Mouse (Mus musculus) adrenal gland, adult (tissue): ENCODE data around the gene Mpdu1.
"Not testable (repeated sequence)": the region's sequence is repeated elsewhere in the genome, so short reads cannot be mapped to it uniquely, and the experiment has no call there.

Source experiments
- DNase-seq, 2 experiments: peaks; one replicate each; pipeline ENCODE4 v3.0.0; 2022 to 2023; ENCODE audit warnings: low spot score in 1 of 2; ENCODE audit not compliant: inconsistent age in 2 of 2

Mpdu1 gene

DNA sequence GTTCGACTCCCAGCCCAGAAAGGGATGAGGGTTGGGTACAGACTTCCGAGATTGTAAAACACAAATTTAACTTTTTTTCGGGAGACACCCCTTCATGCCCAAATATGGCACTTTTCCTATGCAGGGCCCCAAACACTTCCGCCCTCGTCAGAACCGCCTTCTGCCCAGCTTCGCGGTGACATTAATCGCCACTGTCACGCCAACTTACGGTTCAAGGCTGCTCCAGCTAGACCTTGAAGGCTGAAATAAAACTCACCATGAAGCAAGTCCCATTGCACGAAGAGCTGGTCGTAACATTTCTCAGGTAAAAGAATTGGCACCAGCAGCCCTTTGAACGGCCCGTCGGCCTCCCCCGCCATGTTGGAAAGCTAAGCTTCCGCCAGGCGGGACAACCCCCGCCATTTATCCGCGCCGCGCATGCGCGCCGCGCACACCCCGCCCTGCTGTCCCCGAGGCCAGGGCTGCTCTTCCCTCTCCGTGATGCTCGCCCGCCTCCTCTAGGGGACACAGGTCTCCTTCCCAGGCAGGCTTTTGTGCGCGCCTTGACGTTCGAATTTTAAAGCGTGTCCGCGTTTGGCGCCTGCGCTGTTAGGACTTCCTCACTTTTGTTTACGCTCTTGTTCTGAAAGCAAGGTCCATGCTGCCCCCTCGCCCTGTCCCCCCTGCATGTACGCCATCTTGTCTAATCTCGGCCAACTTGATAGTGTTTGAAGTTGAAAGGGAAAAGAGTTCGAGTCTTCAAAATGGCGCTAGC lies at the start of gene Mpdu1:
Gene Mpdu1 (minus strand): TSS at position 430 of the 754 bp plus-strand sequence.
- DNase-seq: peak; percentile 97 to 98

DNA sequence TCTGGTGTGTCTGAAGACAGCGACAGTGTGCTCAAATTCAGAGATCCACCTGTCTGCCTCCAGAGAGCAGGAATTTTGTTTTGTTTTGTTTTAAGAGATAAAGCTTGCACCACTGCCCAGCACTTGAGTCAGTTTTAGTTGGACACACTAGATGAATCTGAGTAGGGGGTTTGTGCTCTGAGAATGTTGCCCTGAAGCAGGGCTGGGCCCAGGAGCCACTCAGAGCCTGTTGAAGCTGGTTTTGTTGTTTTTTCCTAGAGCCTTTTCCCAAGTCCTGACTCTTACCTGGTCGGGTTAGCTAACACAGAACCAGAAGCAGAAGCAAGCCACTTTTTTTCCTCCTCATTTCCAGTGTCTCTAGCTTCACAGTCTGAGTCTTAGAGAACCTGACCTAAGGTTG lies 48.6 kb upstream of the Mpdu1 start:
- DNase-seq: no peak

DNA sequence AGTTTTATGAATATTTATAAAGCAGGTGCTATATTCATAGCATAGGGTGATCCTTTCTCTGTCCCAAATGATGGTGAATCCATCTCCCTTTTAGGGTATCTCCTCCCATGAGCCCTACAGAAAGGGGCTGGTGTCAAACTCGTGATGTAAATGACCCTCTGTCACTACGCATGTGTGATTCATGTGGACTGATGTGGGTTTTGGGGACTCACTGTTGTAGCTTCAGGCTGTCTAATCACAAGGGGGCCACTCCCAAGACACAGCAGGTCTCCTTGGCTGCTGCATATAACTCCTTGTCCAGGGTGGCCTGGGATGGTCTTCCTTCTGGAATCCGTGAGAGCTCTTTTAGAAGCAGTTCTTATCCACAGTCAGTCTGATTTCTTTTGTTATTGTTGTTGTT lies 48.0 kb upstream of the Mpdu1 start:
- DNase-seq: no peak

DNA sequence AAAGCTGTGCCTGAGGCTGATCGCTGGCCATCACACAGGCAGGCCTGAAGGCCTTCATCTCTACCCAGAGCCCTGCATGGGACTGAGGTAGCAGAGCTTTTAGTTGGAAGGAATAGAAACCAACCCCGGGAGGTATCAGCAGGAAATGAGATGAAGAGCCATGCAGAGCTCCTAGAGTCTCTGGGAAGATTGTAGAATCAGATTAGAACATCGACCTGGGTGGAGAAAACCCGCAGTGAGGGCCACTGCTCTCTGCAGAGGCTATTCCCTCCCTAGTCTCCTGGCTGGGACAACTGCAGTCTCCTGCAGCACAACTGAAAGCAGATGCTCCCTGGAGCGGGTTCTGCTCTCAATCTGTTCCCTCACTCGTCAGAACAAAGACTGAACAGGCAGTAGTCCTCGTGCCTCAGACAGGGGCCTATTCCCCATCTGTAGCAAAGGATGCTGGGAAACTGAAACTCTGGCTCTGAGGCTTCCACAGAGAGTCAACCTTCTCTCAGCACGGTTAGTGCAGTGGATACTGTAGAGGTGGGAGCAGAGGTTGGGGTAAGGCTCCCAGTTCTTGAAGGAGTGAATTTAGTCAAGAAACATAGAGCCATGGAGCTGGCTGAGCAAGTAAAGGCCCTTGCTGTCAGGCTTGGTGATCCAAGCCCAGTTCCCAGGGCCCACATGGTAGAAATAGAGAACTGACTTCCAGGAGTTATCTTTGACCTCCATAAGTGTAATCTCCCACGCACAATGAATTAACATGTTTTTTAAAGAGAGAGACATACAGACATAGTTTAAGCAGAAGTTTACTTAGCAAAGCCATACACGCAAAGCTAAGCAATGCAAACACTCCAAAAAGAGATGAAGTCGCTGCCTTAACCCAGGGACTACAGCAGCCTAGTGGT lies 47.4 kb upstream of the Mpdu1 start:
- no peak for DNase-seq

DNA sequence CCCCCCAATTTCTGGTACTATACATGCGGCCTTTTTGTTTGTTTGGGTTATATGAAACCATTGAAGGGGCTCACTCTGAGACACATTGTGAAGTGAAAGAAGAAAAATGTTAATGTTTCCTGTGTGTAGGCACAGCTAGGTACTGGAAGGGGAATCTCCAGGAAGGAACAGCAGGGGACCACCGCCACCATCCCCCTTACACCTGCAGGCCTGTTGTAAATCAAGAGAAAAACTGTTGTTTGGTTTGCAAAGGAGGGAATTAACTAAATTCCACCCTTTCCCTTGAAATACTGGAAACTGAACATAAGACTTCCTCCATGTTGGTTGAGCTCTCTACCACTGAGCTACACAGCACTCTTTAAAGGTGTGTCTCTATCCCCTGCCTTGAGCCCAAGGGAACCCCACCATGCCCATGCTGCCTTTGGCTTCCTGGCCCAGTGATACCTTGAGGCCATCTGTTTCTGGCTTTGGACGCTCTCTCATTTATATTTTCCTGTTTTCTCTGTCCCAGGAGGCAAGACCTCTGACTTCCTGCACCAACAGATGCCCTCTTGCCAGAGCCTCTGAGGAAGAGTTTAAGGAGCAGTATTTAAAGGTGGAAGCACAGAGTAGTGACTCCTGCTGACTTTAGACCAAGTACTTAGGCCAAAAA lies 46.3 kb upstream of the Mpdu1 start:
- DNase-seq: no peak

DNA sequence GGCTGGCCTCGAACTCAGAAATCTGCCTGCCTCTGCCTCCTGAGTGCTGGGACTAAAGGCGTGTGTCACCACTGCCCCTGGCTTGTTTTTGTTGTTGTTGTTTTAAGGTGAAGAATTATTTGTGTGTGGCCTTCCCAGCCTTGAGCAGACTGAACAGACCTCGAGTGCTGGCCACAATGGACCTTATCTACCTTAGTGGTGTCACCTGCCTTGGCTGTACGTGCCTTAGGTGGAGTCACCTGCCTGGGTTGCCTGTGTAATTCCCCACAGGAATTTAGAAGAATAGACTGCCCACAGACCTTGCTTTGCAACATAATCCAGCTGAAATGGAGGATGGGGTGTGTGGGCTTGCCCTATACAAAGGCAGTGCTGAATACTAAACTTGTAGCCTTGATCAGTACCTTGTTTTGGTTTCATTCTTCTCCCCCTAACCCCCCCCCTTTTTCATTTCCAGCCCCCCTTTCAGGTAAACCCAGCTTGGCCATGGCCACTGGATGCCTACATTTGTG lies 45.5 kb upstream of the Mpdu1 start:
- no peak for DNase-seq

DNA sequence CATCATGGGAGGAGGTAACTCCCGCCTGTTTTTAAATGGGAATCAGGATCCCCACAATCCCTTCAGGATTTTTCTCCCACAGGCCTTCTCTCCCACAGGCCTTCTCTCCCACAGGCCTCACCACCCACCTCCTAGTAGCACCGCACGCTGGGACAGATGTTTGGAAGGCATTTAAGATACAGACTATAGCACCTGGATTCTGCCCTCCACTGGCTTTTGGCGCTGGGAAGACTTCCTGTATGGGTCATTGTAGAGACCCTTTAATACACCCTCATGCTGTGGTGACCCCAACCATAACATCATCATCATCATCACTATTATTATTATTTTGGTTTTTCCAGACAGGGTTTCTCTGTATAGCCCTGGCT lies 45.0 kb upstream of the Mpdu1 start:
- DNase-seq: no peak

DNA sequence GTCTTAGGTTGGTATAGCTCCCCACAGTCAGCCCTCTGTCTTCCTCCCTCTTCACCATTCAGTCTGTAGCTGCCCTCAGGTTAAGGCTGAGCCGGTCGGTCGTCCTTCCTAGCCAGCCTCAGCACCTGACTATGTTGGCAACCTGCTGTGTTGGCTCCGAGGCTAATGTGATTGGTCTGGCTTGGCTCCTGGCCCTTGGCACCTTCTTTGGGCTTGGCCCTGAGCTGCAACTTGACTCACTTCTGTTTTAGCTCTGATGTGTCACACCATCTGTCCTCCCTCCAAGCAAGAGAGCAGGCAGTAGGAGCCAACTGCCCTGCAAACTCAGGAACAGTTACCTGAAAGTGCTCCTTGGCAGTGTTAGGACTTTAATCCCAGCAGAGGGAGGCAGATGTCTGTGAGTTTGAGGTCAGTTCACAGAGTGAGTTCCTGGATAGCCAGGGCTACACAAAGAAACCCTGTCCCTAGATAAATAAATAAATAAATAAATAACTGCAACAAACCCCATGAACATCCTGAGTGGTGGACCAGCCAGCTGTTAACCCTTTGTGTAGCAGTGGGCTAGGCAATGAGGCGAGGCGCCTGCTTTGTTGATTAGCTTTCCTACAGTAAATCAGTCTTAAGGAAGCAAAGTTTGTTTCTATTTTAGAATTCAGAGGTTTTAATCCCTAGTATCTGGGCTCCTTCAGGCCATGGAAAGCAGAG lies 44.5 kb upstream of the Mpdu1 start:
- peak; percentile 89 to 95 for DNase-seq

DNA sequence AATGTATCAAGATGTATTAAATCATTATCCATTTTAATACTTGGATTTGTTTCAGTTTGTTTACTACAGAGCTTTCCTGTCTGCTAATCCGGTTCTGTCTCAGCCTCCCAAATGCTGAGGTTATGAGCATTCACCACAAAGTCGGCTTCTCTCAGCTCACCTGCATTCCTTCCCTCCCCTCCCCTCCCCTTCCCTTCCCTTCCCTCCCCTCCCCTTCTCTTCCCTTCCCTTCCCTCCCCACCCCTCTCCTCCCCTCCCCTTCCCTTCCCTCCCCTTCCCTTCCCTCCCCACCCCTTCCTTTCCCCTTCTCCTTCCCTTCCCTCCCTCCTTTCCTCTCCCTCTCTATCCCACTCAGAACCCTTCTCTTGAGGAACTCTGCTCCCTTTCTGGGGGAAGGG lies 42.2 kb upstream of the Mpdu1 start:
- DNase-seq: no peak

DNA sequence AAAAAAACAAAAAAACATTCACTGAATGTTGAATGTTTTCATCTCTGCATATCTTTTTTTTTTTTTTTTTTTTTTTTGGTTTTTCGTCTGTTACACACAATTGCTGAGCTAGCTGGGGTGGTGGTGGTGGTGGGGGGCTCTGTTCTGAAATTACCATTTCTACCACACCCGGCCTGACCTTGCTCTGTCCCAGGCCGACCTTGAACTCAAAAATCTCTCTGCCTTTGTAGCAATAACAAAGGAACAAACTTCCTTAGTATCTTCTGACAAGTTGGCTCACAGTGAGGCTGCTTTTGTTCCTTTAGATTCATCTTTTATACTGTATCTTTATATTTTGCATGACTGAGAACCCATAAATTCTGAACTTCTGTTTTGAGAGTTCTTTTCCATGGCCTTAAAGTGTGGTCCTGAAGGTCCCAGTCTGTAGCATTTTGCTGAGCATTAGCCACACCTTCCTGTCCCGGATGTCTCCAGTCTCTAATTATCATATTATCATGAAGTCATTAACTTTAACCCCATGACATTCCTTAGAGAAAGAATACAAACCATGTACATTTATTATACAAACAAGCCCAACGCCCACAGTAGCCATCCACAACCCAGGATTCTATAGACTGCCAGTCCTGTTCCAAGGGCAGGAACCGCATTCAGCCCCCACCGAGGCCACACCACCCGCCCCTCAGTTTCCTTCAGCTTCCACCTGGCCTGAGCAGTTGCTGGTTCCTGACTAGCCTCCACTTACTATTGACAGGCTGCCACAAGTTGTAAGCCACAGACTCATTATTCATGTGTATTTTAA lies 41.6 kb upstream of the Mpdu1 start:
- no peak for DNase-seq

DNA sequence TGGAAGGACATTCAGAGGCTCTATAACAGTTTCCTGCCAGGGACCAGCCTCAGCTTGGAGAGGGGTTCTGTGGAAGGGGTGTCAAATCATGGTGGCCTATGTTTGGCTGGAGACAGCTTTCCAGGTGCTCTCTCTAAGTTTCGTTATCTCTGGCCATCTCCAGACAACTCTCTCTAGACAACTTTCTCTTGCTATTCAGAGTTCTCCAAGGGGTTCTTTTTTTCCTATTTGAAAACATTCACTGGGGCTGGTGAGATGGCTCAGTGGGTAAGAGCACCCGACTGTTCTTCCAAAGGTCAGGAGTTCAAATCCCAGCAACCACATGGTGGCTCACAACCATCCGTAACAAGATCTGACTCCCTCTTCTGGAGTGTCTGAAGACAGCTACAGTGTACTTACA lies 40.9 kb upstream of the Mpdu1 start:
- DNase-seq: not testable (repeated sequence)

DNA sequence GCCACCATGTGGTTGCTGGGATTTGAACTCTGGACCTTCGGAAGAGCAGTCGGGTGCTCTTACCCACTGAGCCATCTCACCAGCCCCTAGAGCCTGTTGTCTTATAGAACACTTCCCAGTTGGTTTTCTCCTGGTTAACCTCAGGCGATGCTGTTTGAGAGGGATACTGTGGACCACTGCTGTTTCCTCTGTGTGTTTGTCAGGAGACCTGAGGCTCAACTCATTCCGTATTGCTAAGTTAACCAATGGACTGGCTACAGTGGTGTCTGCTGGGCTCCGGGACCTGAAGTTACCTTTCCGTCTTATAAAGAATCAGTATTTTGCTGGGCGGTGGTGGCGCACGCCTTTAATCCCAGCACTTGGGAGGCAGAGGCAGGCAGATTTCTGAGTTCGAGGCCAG lies 40.4 kb upstream of the Mpdu1 start:
- not testable (repeated sequence) for DNase-seq

DNA sequence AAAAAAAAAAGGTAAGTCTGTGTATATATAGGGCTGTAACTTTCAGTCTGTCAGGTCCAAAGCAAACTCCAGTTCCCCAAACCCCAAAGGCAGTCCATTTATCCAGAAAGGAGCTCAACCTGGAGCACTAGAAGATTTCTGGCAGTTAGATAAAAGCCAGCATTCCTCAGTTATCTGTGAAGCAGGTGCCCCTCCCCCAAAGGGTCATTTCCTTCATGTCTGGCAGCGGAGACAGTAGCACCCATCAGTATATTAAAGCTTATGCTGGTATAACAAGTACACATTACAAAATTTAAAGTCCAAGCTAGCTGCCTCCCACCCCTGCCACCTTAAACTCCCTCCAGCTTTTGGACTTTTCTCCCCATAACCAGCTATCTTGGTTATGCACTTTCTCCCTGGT lies 37.2 kb upstream of the Mpdu1 start:
- DNase-seq: peak in 1 of 2 experiments; percentile 53

DNA sequence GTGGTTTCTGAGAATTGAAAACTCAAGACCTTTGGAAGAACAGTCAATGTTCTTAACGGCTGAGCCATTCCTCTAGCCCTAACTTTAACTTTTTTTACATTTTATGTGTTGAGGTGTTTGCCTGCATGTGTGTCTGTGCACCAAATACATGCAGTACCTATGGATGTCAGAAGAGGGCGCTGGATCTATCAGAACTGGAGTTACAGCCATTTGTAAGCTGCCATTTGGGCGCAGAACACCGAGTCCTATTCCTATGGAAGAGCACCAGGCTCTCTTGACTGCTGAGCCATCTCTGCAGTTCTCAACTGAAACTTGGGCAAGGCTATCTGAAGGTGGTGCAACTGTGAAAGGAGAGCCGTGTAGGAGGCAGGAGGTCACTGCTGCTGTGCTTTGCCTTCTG lies 36.1 kb upstream of the Mpdu1 start:
- no peak for DNase-seq

DNA sequence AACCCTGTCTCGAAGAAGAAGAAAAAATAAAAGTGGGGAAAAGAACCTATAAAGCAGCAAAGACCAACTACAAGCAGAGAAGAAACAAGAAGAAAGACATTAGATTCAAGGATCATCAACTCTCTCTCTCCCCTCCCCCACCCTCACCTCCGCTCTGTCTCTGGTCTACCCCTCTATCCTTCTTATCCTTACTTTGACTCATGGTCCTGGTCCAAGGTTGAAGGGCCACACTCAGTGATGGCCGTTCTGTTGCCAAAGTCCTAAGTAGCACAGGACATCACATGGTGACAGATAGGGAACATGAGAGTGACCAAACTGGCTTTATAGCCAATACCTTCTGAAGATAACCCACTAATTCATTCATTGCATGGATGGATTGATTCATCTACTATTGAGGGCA lies 35.0 kb upstream of the Mpdu1 start:
- DNase-seq: no peak

DNA sequence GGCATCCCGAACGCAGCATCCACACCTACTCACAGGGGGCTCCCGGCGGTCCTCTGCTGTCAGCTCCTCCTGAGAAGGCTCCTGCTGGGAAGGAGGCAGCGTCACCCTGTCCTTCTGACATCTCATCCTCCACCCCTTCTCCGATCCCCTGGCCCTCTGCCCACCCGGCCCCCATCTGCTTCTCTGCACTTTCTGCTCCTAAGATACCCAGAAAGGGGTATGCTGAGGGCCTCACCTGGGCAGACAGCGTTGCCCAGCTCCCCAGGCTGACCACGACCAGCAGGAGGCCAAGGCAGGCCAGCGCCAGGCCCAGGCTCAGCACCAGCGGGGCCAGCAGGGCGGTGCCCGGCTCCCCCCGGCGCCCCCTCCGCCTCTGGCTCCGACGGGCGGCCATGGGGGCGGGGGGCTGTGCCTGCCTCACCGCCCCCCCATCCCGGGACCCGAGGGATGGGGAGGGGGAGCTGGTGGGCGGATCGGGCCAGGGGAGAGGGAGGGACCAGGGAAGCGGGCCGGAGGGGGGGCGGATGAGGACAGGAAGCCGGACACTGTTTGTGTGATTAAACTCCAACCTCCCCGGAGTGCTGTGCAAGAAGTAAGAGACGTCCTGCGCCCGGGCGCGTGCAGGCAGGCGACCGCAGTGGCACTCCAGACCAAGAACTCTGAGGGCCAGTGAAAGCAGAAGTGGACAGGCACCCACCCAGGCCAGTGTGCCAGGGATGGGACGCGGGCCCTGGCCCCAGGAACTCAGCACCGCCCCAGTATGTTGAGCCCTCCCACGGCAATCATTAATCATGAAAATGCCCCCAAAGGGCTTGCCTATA lies 33.1 kb upstream of the Mpdu1 start, which contains the start of the genes Tnfsf12 and Tnfsfm13:
Gene Tnfsf12 (minus strand): TSS at position 489 of the 821 bp plus-strand sequence.
Gene Tnfsfm13 (minus strand): TSS at position 738 of the 821 bp plus-strand sequence.
- DNase-seq: peak; percentile 85 to 95

DNA sequence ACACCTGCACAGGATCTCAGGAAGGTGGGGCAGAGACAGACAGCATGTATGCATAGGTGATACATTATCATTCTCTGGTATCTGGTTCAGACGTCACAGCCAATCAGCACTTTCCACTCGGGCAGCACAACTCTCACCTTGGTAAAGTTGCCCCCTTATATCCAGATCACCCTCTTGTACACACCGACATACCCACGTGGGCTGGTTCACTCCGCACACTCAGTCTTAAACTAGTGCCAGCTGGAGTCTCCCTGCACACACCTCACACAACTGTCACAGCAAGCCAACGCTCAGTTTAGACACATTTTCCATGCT lies 32.6 kb upstream of the Mpdu1 start:
- no peak for DNase-seq

DNA sequence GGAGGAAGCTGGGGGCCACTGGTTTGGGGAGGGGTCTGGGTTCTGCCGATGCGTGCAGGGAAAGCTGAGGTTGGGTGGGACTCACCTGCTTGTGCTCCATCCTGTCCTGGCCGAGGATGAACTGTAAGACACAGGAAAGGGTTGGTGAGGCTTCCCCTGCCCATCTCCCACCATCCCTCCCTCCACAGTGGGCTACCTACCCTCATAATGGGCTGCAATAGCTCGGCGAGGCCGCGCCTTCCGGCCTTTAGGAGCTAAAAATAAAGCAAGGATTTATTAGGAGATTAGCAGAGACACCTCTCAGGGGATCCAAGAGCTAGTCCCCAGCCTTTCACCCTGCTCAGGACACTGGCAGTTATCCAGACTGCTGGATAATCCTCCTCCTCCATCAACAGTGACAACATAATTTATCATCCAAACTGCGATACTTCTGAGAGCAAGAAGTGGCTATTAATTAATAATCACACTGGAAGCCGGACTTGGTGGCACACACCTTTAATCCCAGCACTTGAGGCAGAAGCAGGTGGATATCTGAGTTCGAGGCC lies 31.1 kb upstream of the Mpdu1 start:
- no peak for DNase-seq

DNA sequence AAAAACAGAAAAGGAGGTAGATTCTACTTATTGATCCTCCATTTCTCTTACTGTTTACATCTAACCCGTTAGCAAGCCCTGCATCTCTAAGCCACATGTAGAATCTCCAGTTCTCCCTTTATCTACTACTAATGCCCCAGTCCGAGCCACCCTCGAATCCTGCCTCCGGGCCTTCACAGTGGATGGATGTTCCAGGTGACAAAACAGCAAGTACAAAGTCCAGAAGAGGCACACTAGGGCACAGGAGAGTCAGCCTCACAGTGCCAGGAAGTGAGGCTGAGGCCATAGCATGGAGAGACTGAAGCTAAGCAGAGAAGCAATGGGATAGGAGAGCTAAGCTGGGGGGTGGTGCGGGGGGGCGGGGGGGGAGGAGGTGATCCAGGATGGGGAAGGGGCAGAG lies 30.4 kb upstream of the Mpdu1 start:
- no peak for DNase-seq
